Mouse (Mus musculus) liver, embryonic 11.5 days (tissue): ENCODE measurements around the gene Mbtd1. TPM values are rescaled to one million over a fixed set of nuclear protein-coding genes. Genes with fewer than 3 reads are reported as not detected.

Experiments used
- ATAC-seq: fragments of 200-750 bp; cut with Nextera tagmentation; replicated peaks from 2 replicates; pipeline ENCODE4 v1.8.0; 2017; ENCODE audit warnings: moderate number of reproducible peaks, mild to moderate bottlenecking, moderate TSS enrichment, moderate library complexity; ENCODE audit not compliant: low FRiP score
- DNase-seq: peaks from one replicate; pipeline ENCODE4 v3.0.0-alpha.2; 2017; ENCODE audit warnings: low spot score
- H3K27ac ChIP-seq: fragments of 300-500 bp; sonication (generic); 2 replicates; pipeline ENCODE4 v1.5.1; 2014; ENCODE audit warnings: mild to moderate bottlenecking, low read depth, low read length, control low read depth
- H3K27me3 ChIP-seq: fragments of 300-500 bp; sonication (generic); replicated peaks from 2 replicates; pipeline ENCODE4 v1.6.1; 2014; ENCODE audit warnings: low read length, mixed read lengths; ENCODE audit not compliant: control insufficient read depth, insufficient read depth
- H3K36me3 ChIP-seq: fragments of 300-500 bp; sonication (generic); 2 replicates; pipeline ENCODE4 v1.6.1; 2014; ENCODE audit warnings: mild to moderate bottlenecking, low read length, moderate library complexity, mixed read lengths; ENCODE audit not compliant: control insufficient read depth, insufficient read depth
- H3K4me1 ChIP-seq: fragments of 300-500 bp; sonication (generic); replicated peaks from 2 replicates; pipeline ENCODE4 v1.6.1; 2014; ENCODE audit warnings: low read length, mixed read lengths; ENCODE audit not compliant: control insufficient read depth, insufficient read depth
- H3K4me2 ChIP-seq: fragments of 300-500 bp; sonication (generic); 2 replicates; pipeline ENCODE4 v1.6.1; 2014; ENCODE audit warnings: mild to moderate bottlenecking, control low read depth, moderate library complexity
- H3K4me3 ChIP-seq: fragments of 300-500 bp; sonication (generic); 2 replicates; pipeline ENCODE4 v1.5.1; 2014; ENCODE audit warnings: low read depth, low read length, control low read depth
- H3K9ac ChIP-seq: fragments of 300-500 bp; sonication (generic); 2 replicates; pipeline ENCODE4 v1.6.1; 2014; ENCODE audit warnings: low read depth, low read length, control low read depth
- H3K9me3 ChIP-seq: fragments of 300-500 bp; sonication (generic); 2 replicates; pipeline ENCODE4 v1.6.1; 2016; ENCODE audit warnings: low read length, inconsistent platforms, mixed read lengths; ENCODE audit not compliant: control insufficient read depth
- WGBS: fragments of 180-500 bp; shearing (Covaris S2); extraction: QIAGEN DNeasy Blood & Tissue Kit; methylation state at CpG from one replicate; pipeline ENCODE4 v1.1.7; 2014; 5-methylcytosine and 5-hydroxymethylcytosine counted together
- polyA plus RNA-seq: library from polyadenylated mRNA; unstranded; fragments of >200 nt; fragmentation: Nextera tagmentation; extraction: Ambion mirVana; gene quantifications from 2 replicates; pipeline ENCODE4 v1.2.1, GENCODE M21; 2014

The Mbtd1 gene
- polyA plus RNA-seq, 1 experiment from 2014 or later = 19.3 TPM

DNA sequence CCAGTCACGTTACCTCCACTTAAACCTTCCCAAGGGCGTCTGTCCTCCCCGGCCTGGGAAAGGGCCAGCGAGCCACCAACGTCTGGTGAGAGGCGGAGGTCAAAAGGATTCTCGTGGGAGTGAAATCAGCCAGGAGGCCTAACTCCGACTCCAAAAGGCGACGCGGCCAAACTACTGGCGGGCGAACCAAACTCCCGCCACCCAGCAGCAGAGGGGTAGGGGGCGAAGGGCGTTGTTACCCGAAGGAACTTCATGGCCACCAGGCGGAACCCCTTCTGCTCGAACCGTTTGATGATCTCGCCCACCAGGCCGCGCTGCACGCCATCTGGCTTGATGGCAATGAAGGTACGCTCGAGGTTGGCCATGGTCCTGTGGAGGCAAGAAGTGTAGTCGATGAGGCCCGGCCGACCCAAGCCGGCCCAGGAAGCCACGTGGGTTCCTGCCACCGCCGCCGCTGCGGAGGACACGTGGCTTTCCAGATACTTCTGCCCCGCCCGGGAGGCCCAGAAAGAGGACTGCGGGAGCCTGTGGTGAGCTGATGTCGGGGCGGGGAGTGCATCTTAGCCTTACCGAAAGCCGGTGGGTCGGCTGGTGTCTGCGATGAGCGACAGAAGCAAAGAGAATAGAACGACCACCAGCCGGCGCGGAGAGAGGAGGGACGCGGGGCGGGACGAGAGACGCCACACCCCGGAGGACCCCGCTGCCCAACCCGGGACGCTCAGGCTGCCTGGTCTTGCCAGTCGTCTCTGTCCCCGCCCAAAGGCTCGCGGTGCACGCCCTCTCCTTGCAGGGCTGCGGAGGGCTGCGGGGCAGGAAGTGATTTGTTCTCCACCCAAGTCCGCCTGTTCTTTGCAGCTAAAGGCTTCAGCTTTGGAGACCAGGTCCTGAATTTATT lies 69.9 kb downstream of the Mbtd1 start:
- WGBS = under 1% methylated on average over 66 of the region's 67 CpGs
- no peaks in the 10 kb centered on the region for H3K9me3 ChIP-seq
- no peaks in the 10 kb centered on the region for H3K27me3 ChIP-seq
- H3K36me3 ChIP-seq = peaks cover 32% of the 10 kb centered on the region
- H3K4me3 ChIP-seq = peak overlapping the region; percentile 77
- peak overlapping the region; percentile 54 for H3K9ac ChIP-seq
- DNase-seq = peak; percentile 93
- H3K4me2 ChIP-seq = peak overlapping the region; percentile 74
- peak; percentile 95 for ATAC-seq
- H3K27ac ChIP-seq = peak overlapping the region; percentile 85
- H3K4me1 ChIP-seq = peaks cover 22% of the 10 kb centered on the region

- H3K27ac ChIP-seq = peak within 1 kb of the TSS; percentile 85
- H3K36me3 ChIP-seq = peaks cover 35% of the 10 kb centered on the region
- no peaks in the 10 kb centered on the region for H3K27me3 ChIP-seq
- peaks cover 22% of the 10 kb centered on the region for H3K4me1 ChIP-seq
- WGBS = 3% methylated on average over 6 of the region's 6 CpGs
- peak; percentile 26 for ATAC-seq
- H3K4me2 ChIP-seq = peak within 1 kb of the TSS; percentile 74
- H3K9me3 ChIP-seq = no peaks in the 10 kb centered on the region
- peak within 1 kb of the TSS; percentile 77 for H3K4me3 ChIP-seq
- peak within 1 kb of the TSS; percentile 54 for H3K9ac ChIP-seq
- no peak for DNase-seq
Measured at GRCm38 (mm10) chr11:93956159-93956558, 70.5 kb downstream of the Mbtd1 start, which contains the start of gene Nme2. Nme2 (minus strand) TSS chr11:93956259.

GRCm38 (mm10) chr11:93957031-93957555 lies 71.4 kb downstream of the Mbtd1 start:
- DNase-seq (no peak), ATAC-seq (no peak)
- no peak overlapping the region for H3K4me2 ChIP-seq
- peaks cover 24% of the 10 kb centered on the region for H3K4me1 ChIP-seq
- WGBS = 79% methylated on average over 2 of the region's 2 CpGs
- H3K27ac ChIP-seq = no peak overlapping the region
- H3K4me3 ChIP-seq = no peak overlapping the region
- H3K9ac ChIP-seq = no peak overlapping the region
- peaks cover 42% of the 10 kb centered on the region for H3K36me3 ChIP-seq
- no peaks in the 10 kb centered on the region for H3K9me3 ChIP-seq
- no peaks in the 10 kb centered on the region for H3K27me3 ChIP-seq

DNA sequence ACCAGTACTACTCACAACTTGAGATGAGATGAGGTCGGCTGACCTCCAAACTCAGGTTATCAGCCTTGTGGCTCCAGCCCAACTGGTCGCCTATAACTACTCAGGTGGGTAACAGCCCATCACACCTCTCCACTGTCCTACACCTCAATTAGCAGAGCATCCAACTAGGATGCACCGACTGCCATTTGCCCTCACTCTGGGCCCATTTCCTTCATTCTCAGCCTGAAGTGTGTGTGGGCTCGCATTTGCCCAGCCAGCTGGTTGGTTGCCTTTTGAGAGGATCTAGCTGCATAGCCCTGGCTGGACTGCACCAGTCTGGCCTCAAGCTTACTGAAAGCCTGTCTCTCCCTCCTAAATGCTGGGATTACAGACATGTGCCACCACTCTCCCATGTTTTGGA lies 72.1 kb downstream of the Mbtd1 start:
- H3K4me1 ChIP-seq = peaks cover 21% of the 10 kb centered on the region
- H3K4me3 ChIP-seq = no peak overlapping the region
- H3K9me3 ChIP-seq = no peaks in the 10 kb centered on the region
- 78% methylated on average over 4 of the region's 4 CpGs for WGBS
- H3K27ac ChIP-seq = no peak overlapping the region
- ATAC-seq (no peak), DNase-seq (no peak)
- H3K9ac ChIP-seq = no peak overlapping the region
- H3K36me3 ChIP-seq = peaks cover 44% of the 10 kb centered on the region
- no peaks in the 10 kb centered on the region for H3K27me3 ChIP-seq
- H3K4me2 ChIP-seq = no peak overlapping the region

DNA sequence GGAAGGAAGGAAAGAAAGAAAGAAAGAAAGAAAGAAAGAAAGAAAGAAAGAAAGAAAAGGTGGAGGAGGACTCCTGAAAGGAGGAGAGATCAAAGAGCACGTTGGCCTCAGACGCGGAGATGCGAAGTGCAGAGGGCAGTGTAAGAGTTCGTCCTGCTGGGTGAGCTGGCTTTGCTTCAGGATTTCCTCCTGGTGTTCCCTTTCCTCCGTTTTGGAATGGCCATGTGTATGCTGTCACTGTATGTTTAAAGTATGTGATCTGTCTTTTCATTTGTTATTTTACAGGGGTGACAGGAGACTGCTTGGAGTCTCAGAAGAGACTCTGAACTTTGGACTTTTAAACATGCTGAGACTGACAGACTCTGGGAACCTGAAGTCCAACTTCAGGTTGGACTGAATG lies 75.8 kb downstream of the Mbtd1 start:
- Histone ChIP-seq H3K27me3 (no peaks in the 10 kb centered on the region), H3K4me3 (no peak overlapping the region), H3K4me1 (peaks cover 8% of the 10 kb centered on the region), H3K9me3 (no peaks in the 10 kb centered on the region), H3K9ac (no peak overlapping the region), H3K27ac (no peak overlapping the region), H3K36me3 (peaks cover 63% of the 10 kb centered on the region), H3K4me2 (no peak overlapping the region)
- DNase-seq = no peak
- 89% methylated on average over 6 of the region's 6 CpGs for WGBS
- ATAC-seq = no peak

- 0 out of 2 replicates have a peak, but pooled peaks cover 2% of the 10 kb centered on the region for H3K4me1 ChIP-seq
- peaks cover 58% of the 10 kb centered on the region for H3K36me3 ChIP-seq
- H3K4me3 ChIP-seq = no peak overlapping the region
- DNase-seq (no peak), ATAC-seq (no peak)
- 83% methylated on average over 4 of the region's 4 CpGs for WGBS
- no peaks in the 10 kb centered on the region for H3K9me3 ChIP-seq
- no peak overlapping the region for H3K9ac ChIP-seq
- H3K27ac ChIP-seq = no peak overlapping the region
- no peak overlapping the region for H3K4me2 ChIP-seq
- H3K27me3 ChIP-seq = no peaks in the 10 kb centered on the region
Measured at GRCm38 (mm10) chr11:93963013-93963412, 77.4 kb downstream of the Mbtd1 start.

DNA sequence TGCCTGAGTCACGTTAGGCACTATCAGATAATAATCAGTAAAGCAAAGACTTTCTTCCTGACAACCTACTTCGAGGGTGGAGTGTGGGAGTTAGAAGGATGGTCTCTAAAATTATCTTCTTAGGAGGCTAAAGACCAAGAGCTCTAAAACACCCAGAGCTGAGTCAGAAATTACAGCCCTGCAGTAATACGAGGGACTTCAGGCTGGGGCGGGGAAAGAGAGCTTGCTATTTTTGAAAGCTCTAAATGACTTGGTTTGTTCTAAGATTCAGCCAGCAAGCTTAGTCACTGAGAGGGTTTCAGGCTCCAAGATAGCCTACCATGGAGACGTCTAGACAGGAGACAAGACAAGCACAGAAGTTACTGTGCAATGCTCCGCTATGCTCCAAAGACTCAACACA lies 79.7 kb downstream of the Mbtd1 start:
- Histone ChIP-seq H3K36me3 (peaks cover 41% of the 10 kb centered on the region), H3K9ac (no peak overlapping the region), H3K4me2 (no peak overlapping the region), H3K9me3 (no peaks in the 10 kb centered on the region), H3K27ac (no peak overlapping the region), H3K4me1 (0 out of 2 replicates have a peak, but pooled peaks cover 2% of the 10 kb centered on the region), H3K27me3 (no peaks in the 10 kb centered on the region), H3K4me3 (no peak overlapping the region)
- no peak for ATAC-seq
- DNase-seq = no peak
- 79% methylated on average over 6 of the region's 6 CpGs for WGBS

- DNase-seq (peak; percentile 55), ATAC-seq (0 out of 2 replicates have a peak, but pooled peaks have one; percentile 8)
- H3K27me3 ChIP-seq = no peaks in the 10 kb centered on the region
- H3K4me3 ChIP-seq = peak overlapping the region; percentile 75
- H3K9ac ChIP-seq = peak overlapping the region; percentile 84
- H3K9me3 ChIP-seq = no peaks in the 10 kb centered on the region
- H3K27ac ChIP-seq = peak overlapping the region; percentile 59; the same call in 1 of the 2 replicates
- H3K4me1 ChIP-seq = no peaks in the 10 kb centered on the region
- 3% methylated on average over 11 of the region's 11 CpGs for WGBS
- H3K36me3 ChIP-seq = peaks cover 25% of the 10 kb centered on the region
- peak overlapping the region; percentile 63 for H3K4me2 ChIP-seq
Measured at GRCm38 (mm10) chr11:93967381-93967780, 81.7 kb downstream of the Mbtd1 start.
